Mouse (Mus musculus) kidney, postnatal 25 days (tissue): Measurements from ENCODE around the gene Fkbpl.

Source experiments
- DNase-seq, 2 experiments: peaks; one replicate each; pipeline ENCODE4 v3.0.0; 2021; ENCODE audit warnings: mixed read lengths in 2 of 2

Gene Fkbpl

DNA sequence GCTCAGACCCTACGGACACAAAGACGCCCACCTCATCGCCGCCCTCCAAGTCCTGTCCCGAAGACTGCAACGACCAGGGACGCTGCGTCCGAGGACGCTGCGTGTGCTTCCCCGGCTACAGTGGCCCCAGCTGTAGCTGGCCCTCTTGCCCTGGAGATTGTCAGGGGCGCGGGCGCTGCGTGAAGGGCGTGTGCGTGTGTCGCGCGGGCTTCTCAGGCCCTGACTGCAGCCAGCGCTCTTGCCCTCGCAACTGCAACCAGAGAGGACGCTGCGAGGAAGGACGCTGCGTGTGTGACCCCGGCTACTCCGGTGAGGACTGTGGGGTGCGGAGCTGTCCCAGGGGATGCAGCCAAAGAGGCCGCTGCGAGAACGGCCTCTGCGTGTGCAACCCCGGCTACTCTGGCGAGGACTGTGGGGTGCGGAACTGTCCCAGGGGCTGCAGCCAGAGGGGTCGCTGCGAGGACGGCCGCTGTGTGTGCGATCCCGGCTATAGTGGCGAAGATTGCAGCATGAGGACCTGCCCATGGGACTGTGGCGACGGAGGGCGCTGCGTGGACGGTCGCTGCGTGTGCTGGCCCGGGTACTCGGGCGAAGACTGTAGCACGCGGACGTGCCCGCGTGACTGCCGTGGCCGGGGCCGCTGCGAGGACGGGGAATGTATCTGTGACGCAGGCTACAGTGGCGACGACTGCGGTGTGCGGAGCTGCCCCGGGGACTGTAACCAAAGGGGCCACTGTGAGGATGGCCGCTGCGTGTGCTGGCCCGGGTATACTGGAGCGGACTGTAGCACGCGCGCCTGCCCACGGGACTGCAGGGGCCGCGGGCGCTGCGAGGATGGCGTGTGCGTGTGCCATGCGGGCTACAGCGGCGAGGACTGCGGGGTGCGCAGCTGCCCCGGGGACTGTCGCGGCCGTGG, 26.8 kb downstream of the Fkbpl start:
- peak in 1 of 2 experiments; percentile 37 for DNase-seq

DNA sequence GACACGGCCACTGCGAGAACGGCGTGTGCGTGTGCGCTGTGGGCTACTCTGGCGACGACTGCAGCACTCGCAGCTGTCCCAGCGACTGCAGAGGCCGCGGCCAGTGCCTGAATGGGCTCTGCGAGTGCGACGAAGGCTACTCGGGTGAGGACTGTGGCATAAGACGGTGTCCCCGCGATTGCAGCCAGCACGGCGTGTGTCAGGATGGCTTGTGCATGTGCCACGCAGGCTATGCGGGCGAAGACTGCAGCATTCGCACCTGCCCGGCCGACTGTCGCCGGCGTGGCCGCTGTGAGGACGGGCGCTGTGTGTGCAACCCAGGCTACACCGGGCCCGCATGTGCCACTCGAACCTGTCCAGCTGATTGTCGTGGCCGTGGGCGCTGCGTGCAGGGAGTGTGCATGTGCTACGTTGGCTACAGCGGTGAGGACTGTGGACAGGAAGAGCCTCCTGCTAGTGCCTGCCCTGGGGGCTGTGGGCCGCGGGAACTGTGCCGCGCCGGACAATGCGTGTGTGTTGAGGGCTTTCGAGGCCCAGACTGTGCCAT, 27.8 kb downstream of the Fkbpl start:
- DNase-seq, result no peak

DNA sequence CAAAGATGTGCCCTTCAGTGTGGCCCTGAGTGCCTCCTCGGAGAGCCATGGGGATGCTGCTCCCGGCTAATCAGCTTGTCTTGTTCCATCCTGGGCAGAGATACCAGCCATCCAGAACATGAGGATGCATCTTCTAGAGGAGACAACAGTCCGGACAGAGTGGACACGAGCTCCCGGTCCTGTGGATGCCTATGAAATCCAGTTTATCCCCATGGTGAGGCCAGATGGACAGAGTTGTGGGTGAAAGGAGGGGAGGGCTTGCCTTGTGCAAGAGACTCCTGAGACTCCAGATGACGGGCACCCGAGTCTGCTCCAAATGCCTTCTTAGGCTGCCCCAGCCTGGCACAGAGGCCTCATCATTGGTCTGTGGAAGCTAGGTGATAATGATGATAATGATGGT, 28.6 kb downstream of the Fkbpl start:
- no peak for DNase-seq

DNA sequence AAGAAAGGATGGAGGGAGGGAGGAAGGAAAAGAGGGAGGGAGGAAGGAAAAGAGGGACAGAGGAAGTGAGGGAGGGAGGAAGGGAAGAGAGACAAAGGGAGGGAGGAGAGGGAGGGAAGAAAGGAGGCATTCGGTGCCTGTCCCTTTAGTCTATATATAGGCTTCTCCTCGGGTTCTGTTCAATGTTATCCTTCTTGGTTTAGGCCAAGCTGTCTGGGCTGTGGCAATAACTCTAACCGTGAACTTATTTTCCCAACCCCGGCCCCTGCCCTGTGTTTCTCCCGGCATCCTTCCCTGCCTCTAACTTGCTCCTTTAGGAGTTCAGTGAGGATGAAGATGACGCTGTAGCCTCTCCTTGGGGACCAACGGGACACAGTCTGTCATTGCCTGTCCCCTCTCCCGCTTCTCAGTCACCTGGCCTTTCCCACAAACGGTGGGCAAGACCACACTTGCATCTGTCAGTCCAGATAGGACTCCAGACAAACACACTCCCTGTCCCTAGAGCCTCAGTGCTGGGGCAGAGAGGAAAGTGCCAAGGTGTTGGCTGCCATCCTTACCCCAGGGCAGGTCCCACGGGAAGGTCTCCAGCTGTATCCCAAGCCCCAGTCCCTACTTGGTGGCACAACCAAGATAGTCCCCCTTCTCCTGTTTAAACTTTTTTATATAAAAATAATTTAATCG, 30.1 kb downstream of the Fkbpl start:
- DNase-seq, result no peak

DNA sequence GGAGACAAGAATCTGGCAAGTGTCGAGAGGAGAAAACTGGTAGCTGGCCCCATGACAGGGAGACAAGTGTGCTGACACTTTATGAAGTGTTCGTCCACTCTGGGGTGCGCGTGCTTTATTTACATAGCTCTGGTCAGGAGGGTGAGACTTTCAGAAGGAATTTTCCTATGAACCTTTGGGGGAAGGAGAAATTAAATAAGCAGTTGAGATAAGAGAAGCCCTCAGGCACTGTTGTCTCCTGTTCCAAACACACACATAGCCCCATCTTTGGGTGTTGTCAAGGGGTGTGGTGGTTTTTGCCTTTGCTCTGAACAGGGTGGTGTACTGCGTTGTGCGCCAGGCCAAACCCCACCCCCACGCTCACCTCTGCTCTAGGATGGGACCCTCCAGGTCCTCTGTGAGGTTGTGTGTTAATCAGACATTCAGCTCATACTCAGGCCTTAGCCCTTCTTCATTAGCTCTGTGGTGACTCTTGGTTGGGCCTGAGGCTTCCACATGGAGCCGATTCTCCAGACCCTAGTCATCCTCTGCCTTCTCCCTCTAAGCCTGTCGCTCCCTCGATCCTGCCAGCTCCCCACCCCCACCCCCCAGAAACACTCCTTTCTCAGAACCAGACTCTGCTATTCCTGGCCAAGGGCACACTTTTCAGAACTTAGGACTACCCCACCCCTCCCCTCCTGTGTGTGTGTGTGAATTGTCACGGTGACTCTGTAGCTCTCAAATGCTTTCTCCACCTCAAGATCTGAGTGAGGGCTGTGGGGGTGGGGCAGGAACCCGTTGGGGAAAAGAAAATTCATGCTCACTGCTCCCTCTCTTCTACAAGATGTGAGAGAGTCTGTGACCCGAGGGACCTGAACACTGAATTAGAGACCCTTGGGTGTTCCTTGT, 30.9 kb downstream of the Fkbpl start:
- peak in 1 of 2 experiments; percentile 22 for DNase-seq

DNA sequence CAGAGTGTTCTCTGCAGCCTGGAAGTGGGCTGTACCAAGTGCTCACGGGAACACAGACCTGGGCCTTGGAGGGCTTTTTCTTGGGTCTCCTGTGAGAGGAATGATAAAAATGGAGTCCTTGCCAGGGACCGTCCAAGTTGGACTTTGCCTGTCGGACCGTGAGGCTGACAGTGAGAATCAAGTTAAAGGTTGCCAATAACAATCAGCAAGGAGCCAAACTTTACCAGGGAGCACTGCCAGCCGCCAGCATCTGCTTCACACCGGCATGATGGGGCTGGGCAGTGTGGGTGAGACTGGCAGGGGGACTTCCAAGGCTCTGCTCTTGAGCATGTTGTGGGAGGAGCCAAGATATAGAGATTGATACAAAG, 31.5 kb downstream of the Fkbpl start:
- DNase-seq, result peak in 1 of 2 experiments; percentile 64

DNA sequence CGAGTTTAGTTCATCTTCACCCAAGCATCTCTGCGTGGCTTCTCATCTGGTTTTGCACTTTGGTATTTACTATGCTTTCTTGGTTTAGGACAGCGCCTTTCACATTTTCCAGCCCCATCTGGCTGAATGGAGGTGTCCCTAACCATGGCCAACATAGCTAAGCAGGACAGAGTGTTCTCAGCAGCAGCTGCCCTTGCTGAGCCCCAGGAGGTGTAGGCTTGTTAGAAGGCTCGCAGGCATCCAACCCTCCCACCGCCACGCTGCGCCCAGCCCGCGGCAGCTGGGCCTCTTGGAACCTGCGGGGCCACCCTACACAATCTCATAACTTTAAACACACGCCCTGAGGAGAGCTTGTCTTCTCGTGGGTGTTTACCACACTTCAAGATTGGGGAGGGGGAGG, 32.1 kb downstream of the Fkbpl start:
- no peak for DNase-seq

DNA sequence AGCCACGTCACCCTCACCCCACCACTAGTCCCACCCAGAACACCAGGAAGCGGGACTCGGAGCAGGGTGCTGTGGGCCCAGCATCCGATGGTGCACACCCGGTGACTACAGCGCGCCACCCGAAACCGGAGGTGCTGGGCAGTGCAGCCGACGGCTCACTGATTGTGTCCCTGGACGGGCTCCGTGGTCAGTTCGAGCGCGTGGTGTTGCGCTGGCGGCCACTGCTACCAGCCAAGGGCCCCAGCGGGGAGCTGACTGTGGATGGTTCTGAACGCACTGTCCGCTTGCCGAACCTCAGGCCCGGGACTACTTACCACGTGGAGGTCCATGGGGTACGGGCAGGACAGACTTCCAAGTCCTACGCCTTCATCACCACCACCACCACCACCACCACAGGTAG, 35.6 kb downstream of the Fkbpl start:
- DNase-seq, result no peak

DNA sequence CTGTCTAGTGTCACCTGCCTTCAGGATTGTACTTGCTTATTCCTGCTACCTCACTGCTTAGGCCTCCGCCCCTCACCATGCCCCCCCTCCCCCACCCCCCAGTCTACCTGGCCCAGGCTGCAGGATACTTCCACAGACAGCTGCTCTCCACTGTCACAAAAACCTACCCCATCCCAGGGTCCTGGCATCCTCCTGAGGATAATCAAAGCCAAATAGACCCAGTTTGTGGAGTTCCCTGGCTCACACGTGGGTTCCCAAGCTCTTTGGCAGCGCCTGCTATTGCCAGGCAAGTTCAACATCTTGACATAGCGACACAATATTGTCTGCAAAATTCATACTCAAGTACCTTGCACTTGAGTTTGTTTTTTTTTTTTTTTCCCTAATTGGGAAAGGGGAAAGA, 36.1 kb downstream of the Fkbpl start:
- DNase-seq, result no peak

DNA sequence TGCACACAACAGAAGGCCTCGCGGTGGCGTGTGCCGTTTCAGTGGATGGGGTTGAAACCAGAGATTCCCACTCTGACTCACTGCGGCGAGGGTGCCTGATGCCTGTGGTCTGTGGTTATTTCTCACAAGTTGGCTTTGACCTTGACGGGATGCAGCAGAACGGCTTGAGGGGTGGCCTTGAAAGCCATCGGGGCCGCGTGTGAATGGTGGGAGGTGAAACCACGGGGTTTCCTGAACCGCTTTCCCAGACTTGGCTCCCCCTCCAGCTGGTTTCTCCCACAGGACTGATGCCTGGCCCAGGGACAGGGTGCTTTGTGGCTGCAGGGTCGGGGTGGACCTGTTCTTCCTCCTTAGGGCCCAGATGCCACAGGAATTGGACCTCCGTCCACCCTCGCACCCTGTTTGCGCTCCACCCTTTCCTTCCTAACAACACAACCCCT, 36.6 kb downstream of the Fkbpl start:
- peak; percentile 57 to 84 for DNase-seq

DNA sequence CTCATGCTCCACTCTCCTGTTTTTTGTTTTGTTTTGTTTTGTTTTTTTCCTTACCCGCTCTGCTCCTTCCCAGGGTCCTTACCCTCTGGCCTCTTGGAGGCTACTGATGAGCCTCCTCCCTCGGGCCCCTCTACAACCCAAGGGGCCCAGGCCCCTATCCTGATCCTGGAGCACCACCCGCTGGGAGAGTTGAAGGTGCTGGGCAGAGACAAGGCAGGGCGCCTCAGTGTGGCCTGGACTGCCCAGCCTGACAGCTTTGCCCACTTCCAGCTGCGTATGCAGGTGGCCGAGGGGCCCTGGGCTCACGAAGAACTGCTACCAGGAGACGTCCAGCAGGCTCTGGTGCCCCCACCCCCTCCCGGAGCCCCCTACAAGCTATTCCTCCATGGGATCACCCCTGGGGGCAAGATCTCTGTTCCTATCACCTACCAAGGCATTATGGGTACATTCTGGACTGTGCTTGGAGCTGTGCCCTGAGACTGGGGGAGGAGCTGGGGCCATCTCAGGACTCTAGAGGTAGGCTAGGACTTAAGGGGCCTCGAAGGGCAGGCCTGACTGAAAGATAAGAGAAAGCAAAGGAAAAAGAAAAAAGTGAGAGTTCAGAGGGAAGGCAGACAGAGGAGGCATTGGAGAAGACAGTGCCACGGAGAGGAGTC, 37.4 kb downstream of the Fkbpl start:
- peak; percentile 33 to 60 for DNase-seq

DNA sequence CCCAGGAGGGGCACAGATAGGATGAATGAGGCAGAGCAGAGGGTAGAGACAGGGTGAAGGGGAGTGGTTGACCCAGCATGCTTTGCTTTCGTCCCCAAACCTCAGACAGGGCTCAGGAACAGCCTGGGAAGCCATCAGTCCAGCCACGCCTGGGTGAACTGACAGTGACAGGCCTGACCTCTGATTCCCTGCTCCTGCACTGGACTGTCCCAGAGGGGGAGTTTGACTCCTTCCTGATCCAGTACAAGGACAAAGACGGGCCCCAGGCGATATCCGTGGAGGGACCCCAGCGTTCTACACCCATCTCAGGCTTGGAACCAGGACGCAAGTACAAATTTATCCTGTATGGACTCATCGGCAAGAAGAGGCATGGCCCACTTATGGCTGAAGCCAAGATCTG, 38.6 kb downstream of the Fkbpl start:
- DNase-seq, result no peak

DNA sequence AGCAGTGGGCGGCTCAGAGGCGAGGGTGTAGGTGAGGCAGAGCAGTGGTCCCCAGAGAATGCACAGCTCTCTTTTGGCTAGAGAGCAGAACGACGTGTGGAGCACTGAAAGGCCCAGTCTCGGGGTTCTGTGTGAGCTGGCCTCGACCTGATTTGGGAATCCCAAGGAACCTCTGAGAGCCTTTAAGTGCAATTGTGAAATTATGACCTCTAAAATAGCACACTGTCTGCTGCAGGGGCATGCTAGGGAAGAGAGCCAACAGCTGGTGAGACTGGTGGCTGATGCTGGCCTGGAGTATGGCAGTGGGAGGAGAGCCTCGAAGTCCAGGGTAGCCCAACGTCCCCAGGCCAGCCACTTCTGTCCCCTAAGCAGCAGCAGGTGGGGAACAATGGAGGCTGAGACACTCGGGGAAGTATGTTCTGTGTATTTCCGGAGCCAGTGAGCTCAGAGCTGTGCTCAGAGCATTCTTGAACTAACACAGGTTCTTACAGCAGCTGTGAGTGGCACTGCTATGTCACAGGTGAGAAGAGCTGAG, 39.2 kb downstream of the Fkbpl start:
- DNase-seq, result peak in 1 of 2 experiments; percentile 35

DNA sequence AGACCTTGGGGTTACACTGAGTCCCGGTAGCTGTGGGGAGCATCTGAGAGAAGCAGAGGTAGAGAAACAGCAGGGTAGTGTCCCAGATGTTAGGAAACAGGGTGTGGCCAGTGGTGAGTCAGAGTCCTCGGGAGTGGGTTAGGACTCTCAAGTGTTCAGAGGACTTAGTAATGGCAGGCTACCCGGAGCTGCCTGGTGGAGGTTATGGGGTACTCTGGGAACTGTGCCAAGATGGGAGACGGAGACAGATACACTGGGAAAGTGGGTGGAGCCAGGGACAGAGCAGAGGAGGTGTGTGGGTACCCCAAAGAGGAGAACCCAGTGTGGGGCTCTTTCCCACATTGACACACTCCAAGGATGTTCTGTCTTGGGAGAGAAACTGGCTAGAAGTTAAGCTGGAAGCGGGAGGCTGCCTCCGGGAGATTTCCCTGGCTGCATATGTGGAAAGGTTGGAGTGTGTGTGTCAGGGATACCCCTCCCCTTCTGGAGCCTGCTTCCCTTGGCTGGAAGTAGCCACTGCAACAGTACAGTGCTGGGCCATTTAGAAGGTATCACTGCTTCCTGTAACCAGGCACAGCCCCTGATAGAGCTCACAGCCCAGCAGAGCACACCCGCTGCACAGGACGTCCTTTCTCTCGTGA, 39.8 kb downstream of the Fkbpl start:
- peak in 1 of 2 experiments; percentile 32 for DNase-seq

DNA sequence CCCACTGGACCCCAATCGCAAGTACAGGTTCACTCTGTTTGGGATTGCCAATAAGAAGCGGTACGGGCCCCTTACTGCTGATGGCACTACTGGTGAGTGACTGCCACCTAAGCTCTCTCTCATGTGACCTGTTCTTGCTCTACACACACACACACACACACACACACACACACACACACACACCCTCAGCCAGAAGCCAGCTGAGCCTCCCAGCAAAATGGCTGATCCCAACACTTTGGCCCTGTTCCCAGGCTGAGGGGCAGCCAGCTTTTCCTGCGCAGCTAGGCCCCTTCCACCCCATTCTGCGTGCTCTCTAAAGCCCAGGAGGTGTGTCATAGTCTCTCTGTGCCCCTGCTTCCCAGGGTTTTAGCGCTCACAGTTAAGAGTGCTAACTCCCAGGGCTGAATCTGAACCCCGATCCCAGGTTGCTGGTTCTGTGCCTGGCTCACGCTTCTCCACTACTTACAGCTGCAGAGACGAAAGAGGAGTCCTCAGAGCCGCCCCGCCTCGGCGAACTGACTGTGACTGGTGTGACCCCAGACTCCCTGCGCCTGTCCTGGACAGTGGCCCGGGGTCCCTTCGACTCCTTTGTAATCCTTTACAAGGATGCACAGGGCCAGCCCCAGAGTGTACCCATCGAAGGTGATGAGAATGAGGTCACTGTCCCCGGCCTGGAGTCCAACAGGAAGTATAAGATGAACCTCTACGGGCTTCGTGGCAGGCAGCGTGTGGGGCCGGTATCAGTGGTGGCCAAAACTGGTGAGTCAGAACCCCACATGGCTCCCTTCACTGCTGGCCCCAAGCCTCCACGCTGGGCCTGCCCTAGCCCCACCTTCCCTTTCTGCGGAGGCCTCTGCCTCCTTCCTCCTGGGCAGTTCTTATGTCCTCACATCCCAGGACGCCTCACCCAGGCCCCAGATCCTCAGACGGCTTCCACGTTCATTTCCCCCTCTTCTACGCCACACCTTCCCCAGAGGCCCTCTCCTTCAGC, 40.9 kb downstream of the Fkbpl start:
- peak; percentile 37 to 64 for DNase-seq

DNA sequence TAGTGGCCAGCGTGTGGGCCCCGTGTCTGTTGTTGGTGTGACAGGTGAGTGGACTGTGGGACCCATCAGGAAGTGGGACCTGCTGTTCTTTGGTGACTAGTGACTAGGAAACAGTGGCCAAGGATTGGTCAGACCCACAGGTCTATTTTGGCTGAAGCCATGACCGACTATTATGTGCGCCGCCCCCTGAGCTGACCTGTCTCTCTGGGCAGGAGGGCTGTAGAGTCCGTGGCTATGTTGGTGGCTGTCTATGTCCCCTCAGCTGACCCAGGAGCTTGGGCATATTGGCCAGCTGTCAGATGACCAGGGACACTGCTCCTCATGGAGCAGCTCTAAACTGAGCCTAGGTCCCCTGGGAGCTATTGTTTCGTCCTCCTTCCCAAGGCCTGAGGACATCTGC, 44.3 kb downstream of the Fkbpl start:
- DNase-seq, result peak in 1 of 2 experiments; percentile 33

DNA sequence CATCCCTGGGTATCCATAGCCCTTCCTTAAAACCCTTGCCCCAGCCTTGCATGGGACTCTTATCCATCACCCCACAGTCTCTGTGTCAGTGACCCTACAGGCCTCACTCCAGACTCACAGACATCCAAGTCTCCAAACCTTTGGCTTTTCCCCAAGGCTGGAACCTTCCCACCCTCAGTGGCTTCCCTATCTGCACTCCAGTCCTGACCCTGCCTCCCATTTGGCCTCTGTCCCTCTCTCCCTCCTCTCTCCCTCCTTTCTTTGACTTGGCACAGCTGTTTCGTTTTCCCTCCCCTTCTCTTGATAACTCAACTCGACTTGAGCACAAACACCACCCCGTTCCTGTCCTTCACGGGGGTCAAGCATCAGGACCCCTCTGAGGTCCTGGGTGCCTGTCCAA, 45.9 kb downstream of the Fkbpl start:
- peak; percentile 67 to 76 for DNase-seq

DNA sequence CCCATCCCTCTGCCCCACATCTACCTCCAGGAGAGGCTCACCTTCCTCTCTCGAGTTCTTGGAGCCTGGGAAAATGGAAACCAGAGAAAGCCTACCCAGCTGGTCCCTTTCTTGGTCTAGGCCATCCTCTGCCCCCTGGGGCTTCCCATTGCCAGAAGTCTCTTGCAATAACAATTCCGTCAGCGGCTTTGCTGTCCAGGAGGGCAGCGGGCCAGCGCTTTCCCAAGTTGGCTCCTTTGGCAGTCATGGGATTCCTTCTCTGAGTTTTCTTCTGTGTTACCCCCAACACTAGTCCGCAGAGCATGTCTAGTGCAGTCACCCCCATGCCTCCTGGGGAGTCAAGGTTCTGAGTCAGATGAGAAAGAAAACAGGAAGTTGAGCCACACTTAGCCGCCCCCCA, 48.3 kb downstream of the Fkbpl start:
- DNase-seq, result peak; percentile 71 to 76
